Mouse (Mus musculus): ENCODE measurements at regions not wholly inside any gene's neighbourhood (a gene's known extent, or its start where the extent isn't known, plus 50 kb on each side); places are given as distances from the start of the nearest gene placed in this dataset.

DNA sequence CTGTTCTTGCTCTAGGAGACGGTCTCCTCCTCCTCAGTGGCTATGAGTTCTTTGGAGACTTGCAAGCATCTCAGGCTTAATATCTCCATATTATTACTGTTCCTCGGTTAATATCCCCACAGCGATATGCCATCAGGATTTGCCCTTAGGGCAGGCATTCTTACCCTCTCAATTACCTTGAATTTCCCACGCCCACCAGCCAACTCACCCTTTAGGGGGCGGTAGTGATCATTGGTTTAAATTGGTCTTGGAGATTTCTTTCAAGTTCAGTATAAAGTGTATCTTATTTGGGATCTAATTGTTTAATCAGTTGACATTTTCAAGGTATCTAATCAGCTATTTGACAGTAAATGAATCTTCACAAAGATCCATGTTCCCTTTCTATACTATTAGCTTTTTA, 162.5 kb downstream of the Emp1 start:
- TF ChIP-seq CTCF (IDR thresholded peaks at IDR 0.05; ENCODE audit: extremely low read depth, insufficient read length, insufficient replicate concordance, low read depth, low read length), result no peak
- TF ChIP-seq POLR2A (IDR thresholded peaks at IDR 0.05; ENCODE audit: low read depth, low read length), result no peak

Measured in small intestine, adult 2 months (tissue).